Mouse (Mus musculus) midbrain, embryonic 16.5 days (tissue): ENCODE measurements around the gene Srrm4. TPM values are rescaled to one million over a fixed set of nuclear protein-coding genes. Genes with fewer than 3 reads are reported as not detected.

ENCODE experiments used
- ATAC-seq: fragments of 200-750 bp; cut with Nextera tagmentation; 2 replicates; pipeline ENCODE4 v1.8.0; 2017; ENCODE audit warnings: moderate TSS enrichment
- H3K27ac ChIP-seq: fragments of 300-500 bp; sonication (generic); 2 replicates; pipeline ENCODE4 v1.5.1; 2014; ENCODE audit warnings: mild to moderate bottlenecking, low read length, mixed read lengths
- H3K27me3 ChIP-seq: fragments of 300-500 bp; sonication (generic); 2 replicates; pipeline ENCODE4 v1.6.1; 2014; ENCODE audit warnings: low read depth, low read length, mixed read lengths; ENCODE audit not compliant: control insufficient read depth, insufficient read depth
- H3K36me3 ChIP-seq: fragments of 300-500 bp; sonication (generic); 2 replicates; pipeline ENCODE4 v1.6.1; 2014; ENCODE audit warnings: mild to moderate bottlenecking, low read length, moderate library complexity, mixed read lengths; ENCODE audit not compliant: control insufficient read depth, insufficient read depth
- H3K4me1 ChIP-seq: fragments of 300-500 bp; sonication (generic); 2 replicates; pipeline ENCODE4 v1.6.1; 2014; ENCODE audit warnings: mild to moderate bottlenecking, low read length, mixed read lengths; ENCODE audit not compliant: control insufficient read depth, insufficient read depth
- H3K4me2 ChIP-seq: fragments of 300-500 bp; sonication (generic); 2 replicates; pipeline ENCODE4 v1.6.1; 2014; ENCODE audit warnings: mild to moderate bottlenecking, low read length, mixed read lengths
- H3K4me3 ChIP-seq: fragments of 300-500 bp; sonication (generic); 2 replicates; pipeline ENCODE4 v1.5.1; 2014; ENCODE audit warnings: low read depth, mild to moderate bottlenecking, low read length, moderate library complexity, mixed read lengths
- H3K9ac ChIP-seq: fragments of 300-500 bp; sonication (generic); 2 replicates; pipeline ENCODE4 v1.6.1; 2014; ENCODE audit warnings: low read depth, low read length, mixed read lengths
- H3K9me3 ChIP-seq: fragments of 300-500 bp; sonication (generic); replicated peaks from 2 replicates; pipeline ENCODE4 v1.6.1; 2014; ENCODE audit warnings: mild to moderate bottlenecking, low read length, mixed read lengths; ENCODE audit not compliant: control insufficient read depth, poor library complexity, severe bottlenecking
- WGBS: fragments of 180-500 bp; shearing (Covaris S2); extraction: QIAGEN DNeasy Blood & Tissue Kit; methylation state at CpG from one replicate; pipeline ENCODE4 v1.1.7; 2014; 5-methylcytosine and 5-hydroxymethylcytosine counted together
- polyA plus RNA-seq: library from polyadenylated mRNA; unstranded; fragments of >200 nt; fragmentation: Nextera tagmentation; extraction: Ambion mirVana; gene quantifications from 2 replicates; pipeline ENCODE4 v1.2.1, GENCODE M21; 2015

Gene Srrm4
- polyA plus RNA-seq, 1 experiment from 2014 or later = 16.6 TPM

DNA sequence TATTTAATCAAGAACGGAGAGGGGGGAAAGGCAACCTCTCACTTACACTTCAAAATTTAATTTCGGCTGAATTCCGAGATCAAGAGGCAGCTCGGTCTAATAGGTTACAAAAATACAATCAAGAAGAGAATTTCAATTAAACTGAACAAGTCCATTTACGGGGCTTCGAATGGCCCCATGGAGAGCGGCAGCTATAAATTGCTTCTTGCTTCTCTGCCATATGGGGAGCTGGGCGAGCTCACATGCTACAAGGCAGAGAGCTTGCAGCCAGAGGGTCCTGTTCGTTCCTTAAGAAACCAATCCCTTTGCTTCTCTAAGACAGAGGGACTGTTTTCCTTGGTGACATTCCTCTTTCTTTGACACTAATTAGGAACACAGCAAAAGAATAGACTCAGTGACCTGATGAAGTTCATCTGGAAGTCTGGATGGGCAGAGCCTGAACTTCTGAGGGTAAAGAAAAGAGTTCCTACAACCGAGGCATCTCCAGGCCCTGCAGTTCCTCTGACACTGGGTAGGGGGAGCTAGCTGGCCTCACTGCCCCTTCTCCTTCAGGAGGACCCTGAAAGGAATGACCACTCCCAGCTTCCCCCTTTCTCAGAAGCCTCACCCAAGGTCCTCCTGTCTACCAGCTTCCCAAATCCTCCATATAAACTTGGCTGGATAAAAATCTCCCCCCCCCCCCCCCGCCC, 130.1 kb downstream of the Srrm4 start:
- Histone ChIP-seq H3K9ac (no peak overlapping the region), H3K27me3 (no peaks in the 10 kb centered on the region), H3K4me2 (no peak overlapping the region), H3K9me3 (peaks cover 15% of the 10 kb centered on the region; the same call in 1 of the 2 replicates), H3K4me3 (no peak overlapping the region), H3K4me1 (peaks cover 10% of the 10 kb centered on the region), H3K36me3 (peaks cover 26% of the 10 kb centered on the region), H3K27ac (no peak overlapping the region)
- 35% methylated on average over 11 of the region's 11 CpGs for WGBS
- ATAC-seq = no peak

- WGBS = 50% methylated on average over 2 of the region's 2 CpGs
- Histone ChIP-seq H3K4me3 (no peak overlapping the region), H3K4me1 (peaks cover 10% of the 10 kb centered on the region), H3K9me3 (peaks cover 2% of the 10 kb centered on the region; the same call in 1 of the 2 replicates), H3K4me2 (no peak overlapping the region), H3K9ac (no peak overlapping the region), H3K36me3 (peaks cover 11% of the 10 kb centered on the region), H3K27me3 (no peaks in the 10 kb centered on the region), H3K27ac (no peak overlapping the region)
- ATAC-seq = no peak
Observed at GRCm38 (mm10) chr5:116459970-116460369, 131.6 kb downstream of the Srrm4 start.

GRCm38 (mm10) chr5:116457791-116458190, 133.8 kb downstream of the Srrm4 start:
- no peaks in the 10 kb centered on the region for H3K9me3 ChIP-seq
- H3K4me2 ChIP-seq = no peak overlapping the region
- H3K9ac ChIP-seq = no peak overlapping the region
- no peaks in the 10 kb centered on the region for H3K27me3 ChIP-seq
- no peak for ATAC-seq
- WGBS = 72% methylated on average over 7 of the region's 7 CpGs
- H3K4me1 ChIP-seq = peaks cover 14% of the 10 kb centered on the region
- no peak overlapping the region for H3K27ac ChIP-seq
- no peak overlapping the region for H3K4me3 ChIP-seq
- 0 out of 2 replicates have a peak, but pooled peaks cover 2% of the 10 kb centered on the region for H3K36me3 ChIP-seq

- no peak overlapping the region for H3K4me3 ChIP-seq
- no peak overlapping the region for H3K4me2 ChIP-seq
- no peaks in the 10 kb centered on the region for H3K27me3 ChIP-seq
- ATAC-seq = no peak
- WGBS = 33% methylated on average over 10 of the region's 10 CpGs
- peaks cover 14% of the 10 kb centered on the region for H3K4me1 ChIP-seq
- H3K9me3 ChIP-seq = no peaks in the 10 kb centered on the region
- H3K9ac ChIP-seq = no peak overlapping the region
- peaks cover 3% of the 10 kb centered on the region; the same call in 1 of the 2 replicates for H3K36me3 ChIP-seq
- no peak overlapping the region for H3K27ac ChIP-seq
Observed at GRCm38 (mm10) chr5:116456796-116457515, 134.7 kb downstream of the Srrm4 start.

DNA sequence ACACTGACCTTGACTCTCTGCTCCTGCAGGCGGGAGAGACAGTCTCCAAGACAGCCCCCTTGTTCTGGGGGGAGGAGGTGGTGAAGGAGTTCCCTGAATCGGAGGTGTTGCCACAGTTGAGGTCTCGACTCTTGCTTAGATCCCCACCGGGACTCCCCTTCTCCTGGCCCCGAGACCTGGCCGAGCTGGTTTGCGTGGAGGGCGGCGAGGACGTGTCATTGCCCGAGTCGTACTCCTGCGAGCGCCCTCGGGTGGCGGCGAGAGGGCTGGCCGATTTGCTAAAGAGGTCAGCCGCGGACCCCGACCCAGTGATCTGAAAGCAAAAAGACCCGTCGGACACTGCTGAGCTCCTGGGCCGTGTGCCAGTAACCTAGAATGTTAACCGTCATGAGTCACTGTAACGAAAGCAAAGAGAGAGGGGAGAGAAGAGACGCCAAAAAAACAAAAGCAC, 138.2 kb downstream of the Srrm4 start:
- Histone ChIP-seq H3K9ac (no peak overlapping the region), H3K4me1 (peaks cover 3% of the 10 kb centered on the region; the same call in 1 of the 2 replicates), H3K36me3 (peaks cover 13% of the 10 kb centered on the region), H3K4me3 (no peak overlapping the region), H3K27ac (no peak overlapping the region), H3K9me3 (no peaks in the 10 kb centered on the region), H3K27me3 (no peaks in the 10 kb centered on the region), H3K4me2 (peak overlapping the region; percentile 37)
- WGBS = 7% methylated on average over 27 of the region's 27 CpGs
- no peak for ATAC-seq

DNA sequence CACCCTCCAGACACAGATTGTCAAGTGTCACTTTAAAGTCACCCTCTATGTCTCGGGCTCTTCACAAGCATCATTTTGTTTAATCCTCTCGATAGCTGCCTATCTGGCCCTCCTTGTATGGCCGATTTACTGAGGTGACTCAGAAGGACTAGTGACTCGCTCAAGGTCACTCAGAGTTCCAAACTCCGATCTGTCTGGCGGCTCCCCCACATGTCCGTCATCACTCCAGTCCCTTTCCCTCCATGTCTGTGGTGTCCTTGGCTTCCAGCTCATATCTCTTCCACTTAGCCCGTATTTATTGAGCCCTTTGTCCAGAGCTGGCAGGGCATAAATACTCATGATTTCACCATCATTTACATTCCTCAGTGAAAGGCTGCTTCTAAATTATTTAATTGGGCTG, 140.7 kb downstream of the Srrm4 start:
- no peak overlapping the region for H3K4me3 ChIP-seq
- H3K36me3 ChIP-seq = peaks cover 16% of the 10 kb centered on the region
- H3K4me1 ChIP-seq = peaks cover 3% of the 10 kb centered on the region; the same call in 1 of the 2 replicates
- H3K9ac ChIP-seq = no peak overlapping the region
- no peaks in the 10 kb centered on the region for H3K9me3 ChIP-seq
- H3K27ac ChIP-seq = no peak overlapping the region
- WGBS = 87% methylated on average over 8 of the region's 8 CpGs
- ATAC-seq = no peak
- H3K4me2 ChIP-seq = no peak overlapping the region
- H3K27me3 ChIP-seq = no peaks in the 10 kb centered on the region

GRCm38 (mm10) chr5:116449522-116450225, 141.9 kb downstream of the Srrm4 start:
- ATAC-seq = no peak
- peaks cover 3% of the 10 kb centered on the region; the same call in 1 of the 2 replicates for H3K4me1 ChIP-seq

DNA sequence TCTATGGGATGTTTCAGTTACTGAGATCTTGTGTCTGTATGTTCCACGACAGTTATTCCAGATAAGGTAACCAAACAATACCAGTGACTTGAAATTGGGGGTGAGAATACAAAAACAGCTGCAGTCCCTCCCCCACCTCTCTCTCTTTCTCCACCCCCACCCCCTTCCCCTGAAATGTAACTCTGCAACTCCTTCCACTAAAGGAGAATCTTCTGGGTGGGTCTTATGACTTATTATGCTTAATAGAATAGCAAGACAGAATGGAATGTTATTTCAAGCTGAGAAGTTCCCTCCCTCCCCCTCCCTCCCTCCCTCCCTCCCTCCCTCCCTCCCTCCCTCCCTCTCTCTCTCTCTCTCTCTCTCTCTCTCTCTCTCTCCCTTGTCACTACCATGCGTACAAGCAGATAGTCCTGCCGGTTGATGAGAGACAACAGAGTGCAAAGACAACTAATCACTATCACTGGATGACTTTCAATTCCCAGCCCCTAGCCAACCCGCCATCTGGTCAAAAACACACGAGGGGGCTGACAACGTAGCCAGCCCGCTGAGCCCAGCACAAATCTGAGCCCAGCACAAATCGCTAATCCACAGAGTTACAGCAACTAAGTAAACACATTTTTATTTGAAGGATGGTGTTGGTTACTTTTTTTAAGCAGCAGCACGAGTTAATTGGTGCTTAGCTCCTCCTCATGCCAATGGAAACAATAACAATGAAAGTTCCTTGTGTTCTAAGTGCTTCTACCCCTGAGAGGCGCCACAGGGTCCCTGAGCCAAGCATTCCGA, 143.0 kb downstream of the Srrm4 start:
- no peak overlapping the region for H3K4me3 ChIP-seq
- H3K27ac ChIP-seq = no peak overlapping the region
- 14% methylated on average over 10 of the region's 11 CpGs for WGBS
- no peak overlapping the region for H3K9ac ChIP-seq
- H3K4me1 ChIP-seq = peaks cover 3% of the 10 kb centered on the region; the same call in 1 of the 2 replicates
- no peak overlapping the region for H3K4me2 ChIP-seq
- ATAC-seq = no peak
- H3K27me3 ChIP-seq = no peaks in the 10 kb centered on the region
- H3K9me3 ChIP-seq = no peaks in the 10 kb centered on the region
- peaks cover 22% of the 10 kb centered on the region for H3K36me3 ChIP-seq

More at GRCm38 (mm10) chr5:116449522-116450225, 141.9 kb downstream of the Srrm4 start:
- no peak overlapping the region for H3K4me3 ChIP-seq
- no peak overlapping the region for H3K9ac ChIP-seq
- no peak overlapping the region for H3K4me2 ChIP-seq
- no peaks in the 10 kb centered on the region for H3K9me3 ChIP-seq
- no peaks in the 10 kb centered on the region for H3K27me3 ChIP-seq
- 66% methylated on average over 8 of the region's 8 CpGs for WGBS
- H3K36me3 ChIP-seq = peaks cover 18% of the 10 kb centered on the region
- H3K27ac ChIP-seq = no peak overlapping the region
